Mouse (Mus musculus) layer of hippocampus, adult 18-20 months (tissue): Measurements from ENCODE around the gene Olfr250. TPM values are rescaled to one million over a fixed set of nuclear protein-coding genes. Genes with fewer than 3 reads are reported as not detected.
"Not testable (repeated sequence)": the region's sequence is repeated elsewhere in the genome, so short reads cannot be mapped to it uniquely, and the experiment has no call there.

Experiments
- DNase-seq, 2 experiments: peaks; one replicate each; pipeline ENCODE4 v3.0.0; 2022; ENCODE audit warnings: low spot score in 2 of 2
- long read RNA-seq: library from polyadenylated mRNA; stranded (forward); transcript quantifications from one replicate; pipeline ENCODE4 v2.0.0, GENCODE M21; 2021
- total RNA-seq, 2 experiments: library from RNA; stranded (reverse); gene quantifications; 2 replicates each; pipeline ENCODE4 v1.2.3; 2021

The Olfr250 gene
- total RNA-seq, result not detected
- long read RNA-seq, result 0 reads

- DNase-seq, result no peak
These were observed at the start of gene Olfr250 for GRCm38 (mm10) chr9:38366596-38366995. Gene Olfr250 (plus strand): TSS chr9:38366896.

GRCm38 (mm10) chr9:38328760-38329159 is 37.9 kb upstream of the Olfr250 start, which contains the start of gene Olfr25:
Gene Olfr25 (plus strand): TSS chr9:38329060.
- DNase-seq, result no peak

- no peak for DNase-seq
These were observed 18.6 kb upstream of the Olfr250 start, which contains the start of gene Olfr898 for GRCm38 (mm10) chr9:38348111-38348510. Gene Olfr898 (plus strand): TSS chr9:38348411.

- no peak for DNase-seq
These were observed 10.1 kb downstream of the Olfr250 start, which contains the start of gene Olfr251 for GRCm38 (mm10) chr9:38376786-38377185. Gene Olfr251 (plus strand): TSS chr9:38377086.

DNA sequence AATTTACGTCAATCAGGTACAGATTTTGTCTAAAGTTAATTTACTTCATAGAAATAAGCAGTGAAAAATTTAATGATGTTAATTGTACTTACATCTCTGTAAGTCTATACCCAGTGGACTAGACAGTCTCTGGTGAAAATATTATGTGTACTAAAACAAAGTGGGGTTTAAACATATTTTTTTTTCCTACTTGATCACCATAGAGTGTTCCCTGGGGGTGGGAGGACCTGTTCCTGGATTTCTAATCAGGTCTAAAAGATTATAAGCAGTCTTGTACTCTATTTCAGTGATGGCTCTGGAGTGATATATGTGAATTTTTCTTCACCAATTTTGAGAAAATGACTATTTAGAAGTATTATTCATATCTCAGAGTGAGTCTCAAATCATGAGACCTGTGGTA is 34.7 kb downstream of the Olfr250 start, which contains the start of gene Olfr147:
TSS of gene Olfr147 (plus strand) at position 301 of the 400 bp plus-strand sequence.
- DNase-seq, result no peak

DNA sequence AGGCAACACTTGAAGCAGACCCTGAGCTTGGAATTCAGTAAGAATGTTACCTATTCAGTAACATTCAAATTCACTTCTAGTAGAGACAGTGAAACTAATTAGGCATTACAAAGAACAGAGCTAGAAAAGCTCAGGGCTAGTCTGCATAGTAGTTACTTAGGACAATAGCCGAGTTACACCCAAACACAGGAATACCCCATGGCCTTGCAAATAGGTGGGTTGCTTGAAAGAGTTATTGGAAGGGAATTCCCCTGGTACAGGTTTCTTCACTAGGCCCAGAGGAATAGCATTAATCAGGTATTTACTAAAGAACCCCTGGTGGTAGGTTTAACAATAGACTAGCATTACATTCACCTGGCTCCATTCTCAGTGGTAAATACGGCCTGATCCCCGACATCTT is 40.8 kb downstream of the Olfr250 start:
- DNase-seq, result not testable (repeated sequence)

DNA sequence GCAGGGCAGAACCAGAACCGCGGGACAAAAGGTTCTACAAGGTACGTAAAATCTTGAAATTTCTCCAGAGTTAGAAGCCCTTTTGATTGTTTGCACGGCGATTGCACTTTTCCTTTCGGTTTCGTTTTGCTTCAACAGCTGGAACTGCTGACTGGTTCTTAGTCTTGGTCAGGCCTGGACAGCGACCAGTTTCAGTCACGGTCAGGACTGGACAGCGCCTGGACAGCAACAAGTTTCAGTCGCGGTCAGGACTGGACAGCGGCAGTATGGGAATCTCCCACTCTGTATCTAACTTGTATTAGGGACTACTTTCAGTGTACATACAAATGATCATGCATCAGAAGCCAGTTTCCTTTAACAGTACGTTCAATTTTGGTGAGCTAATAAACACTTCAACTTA is 46.8 kb downstream of the Olfr250 start:
- DNase-seq, result not testable (repeated sequence)

Other genes with a start within 250 kb of the Olfr250 start
- not detected for gene Olfr890, start 224.4 kb upstream of the Olfr250 start, total RNA-seq
- not detected for gene Olfr891, start 186.1 kb upstream of the Olfr250 start, total RNA-seq
- not detected for gene Olfr893, start 158.5 kb upstream of the Olfr250 start, total RNA-seq
- gene Olfr894, start 148.8 kb upstream of the Olfr250 start, total RNA-seq, result not detected
- not detected for gene Olfr143, start 114.1 kb upstream of the Olfr250 start, total RNA-seq
- gene Olfr895, start 99.0 kb upstream of the Olfr250 start, total RNA-seq, result not detected
- not detected for gene Olfr896-ps1, start 75.8 kb upstream of the Olfr250 start, total RNA-seq
- gene Olfr25, start 37.8 kb upstream of the Olfr250 start, total RNA-seq, result not detected
- gene Olfr898, start 18.5 kb upstream of the Olfr250 start, total RNA-seq, result not detected
- gene Olfr251, start 10.2 kb downstream of the Olfr250 start, total RNA-seq, result not detected
- not detected for gene Olfr147, start 34.8 kb downstream of the Olfr250 start, total RNA-seq
- gene Olfr901, start 62.6 kb downstream of the Olfr250 start, total RNA-seq, result not detected
- gene Olfr902, start 80.8 kb downstream of the Olfr250 start, total RNA-seq, result not detected
- gene Olfr904, start 96.2 kb downstream of the Olfr250 start, total RNA-seq, result not detected
- not detected for gene Olfr905, start 104.2 kb downstream of the Olfr250 start, total RNA-seq
- gene Olfr906, start 120.2 kb downstream of the Olfr250 start, total RNA-seq, result not detected
- gene Olfr907, start 128.9 kb downstream of the Olfr250 start, total RNA-seq, result not detected
- not detected for gene Olfr911-ps1, start 154.7 kb downstream of the Olfr250 start, total RNA-seq
- gene Olfr910, start 171.0 kb downstream of the Olfr250 start, total RNA-seq, result not detected
- gene Olfr912, start 213.3 kb downstream of the Olfr250 start, total RNA-seq, result not detected
- not detected for gene Olfr913, start 225.9 kb downstream of the Olfr250 start, total RNA-seq
- gene Olfr914, start 238.2 kb downstream of the Olfr250 start, total RNA-seq, result not detected